Mouse (Mus musculus) MEL (cell line): ENCODE measurements at regions not wholly inside any gene's neighbourhood (a gene's known extent, or its start where the extent isn't known, plus 50 kb on each side); places are given as distances from the start of the nearest gene placed in this dataset.

Experiments
- DNase-seq: peaks from one replicate; pipeline ENCODE4 v3.0.0; 2011; ENCODE audit warnings: low read depth, low spot score
- H3K27ac ChIP-seq: 2 replicates; pipeline ENCODE4 v1.5.1; 2012; ENCODE audit warnings: low read depth, mild to moderate bottlenecking, control low read depth, low read length, moderate library complexity; ENCODE audit not compliant: control insufficient read depth
- H3K27me3 ChIP-seq, 2 experiments: fragments of 150-350 bp in 1 of 2; sonication (generic) in 1 of 2; 2 replicates each; pipeline ENCODE4 v1.6.1; 2012; ENCODE audit warnings: low read length in 2 of 2, mild to moderate bottlenecking in 2 of 2, improper control_type of control experiment in 1 of 2, moderate library complexity in 1 of 2; ENCODE audit not compliant: insufficient read depth in 2 of 2, control insufficient read depth in 1 of 2
- H3K36me3 ChIP-seq, 2 experiments: 2 replicates each; pipeline ENCODE4 v1.6.1; 2012 to 2014; ENCODE audit warnings: low read length in 2 of 2, improper control_type of control experiment in 1 of 2, inconsistent platforms in 1 of 2, mild to moderate bottlenecking in 1 of 2; ENCODE audit not compliant: insufficient read depth in 2 of 2, control insufficient read depth in 1 of 2
- H3K4me1 ChIP-seq, 2 experiments: fragments of 150-350 bp in 1 of 2; sonication (generic) in 1 of 2; 2 replicates each; pipeline ENCODE4 v1.6.1; 2012; ENCODE audit warnings: low read length in 2 of 2, improper control_type of control experiment in 1 of 2, mild to moderate bottlenecking in 1 of 2; ENCODE audit not compliant: insufficient read depth in 2 of 2, control insufficient read depth in 1 of 2
- H3K4me3 ChIP-seq, 2 experiments: fragments of 150-350 bp in 1 of 2; sonication (generic) in 1 of 2; 2 replicates each; pipeline ENCODE4 v1.5.1; 2012; ENCODE audit warnings: low read depth in 2 of 2, low read length in 2 of 2, mild to moderate bottlenecking in 2 of 2, moderate library complexity in 2 of 2, control low read depth in 1 of 2, improper control_type of control experiment in 1 of 2; ENCODE audit not compliant: control insufficient read depth in 1 of 2, insufficient read depth in 1 of 2
- H3K79me2 ChIP-seq: 2 replicates; pipeline ENCODE4 v1.6.1; 2012; ENCODE audit warnings: mild to moderate bottlenecking, low read length, moderate library complexity; ENCODE audit not compliant: control insufficient read depth, poor library complexity, insufficient read depth
- H3K9ac ChIP-seq: 2 replicates; pipeline ENCODE4 v1.6.1; 2012; ENCODE audit warnings: low read depth, mild to moderate bottlenecking, control low read depth, low read length, moderate library complexity; ENCODE audit not compliant: control insufficient read depth, poor library complexity, severe bottlenecking
- H3K9me3 ChIP-seq: fragments of 150-350 bp; sonication (generic); replicated peaks from 2 replicates; pipeline ENCODE4 v1.6.1; 2012; ENCODE audit warnings: mild to moderate bottlenecking, low read length, improper control_type of control experiment, moderate library complexity; ENCODE audit not compliant: insufficient read depth
- BHLHE40 ChIP-seq: IDR thresholded peaks from 2 replicates; pipeline ENCODE4 v1.6.1; 2012; ENCODE audit warnings: low read depth, mild to moderate bottlenecking, inconsistent platforms, low read length, improper control_type of control experiment, borderline replicate concordance
- CHD1 ChIP-seq: IDR thresholded peaks from 2 replicates; pipeline ENCODE4 v1.6.1; 2012; ENCODE audit warnings: low read depth, mild to moderate bottlenecking, inconsistent platforms, low read length, improper control_type of control experiment
- ETS1 ChIP-seq: IDR thresholded peaks from 2 replicates; pipeline ENCODE4 v1.6.1; 2012; ENCODE audit warnings: low read depth, mild to moderate bottlenecking, inconsistent platforms, low read length, improper control_type of control experiment, moderate library complexity
- GABPA ChIP-seq: IDR thresholded peaks from 2 replicates; pipeline ENCODE4 v1.6.1; 2012; ENCODE audit warnings: low read depth, mild to moderate bottlenecking, inconsistent platforms, low read length, improper control_type of control experiment, moderate library complexity
- JUND ChIP-seq: IDR thresholded peaks from 2 replicates; pipeline ENCODE4 v1.6.1; 2011; ENCODE audit warnings: low read depth, mild to moderate bottlenecking, improper control_type of control experiment, low read length
- MAX ChIP-seq: IDR thresholded peaks from 2 replicates; pipeline ENCODE4 v1.6.1; 2011; ENCODE audit warnings: low read length, improper control_type of control experiment
- MXI1 ChIP-seq: IDR thresholded peaks from 2 replicates; pipeline ENCODE4 v1.6.1; 2011; ENCODE audit warnings: mild to moderate bottlenecking, low read depth, low read length, improper control_type of control experiment
- MYB ChIP-seq: IDR thresholded peaks from 2 replicates; pipeline ENCODE4 v1.6.1; 2011; ENCODE audit warnings: mild to moderate bottlenecking, low read depth, low read length, improper control_type of control experiment
- NELFE ChIP-seq: IDR thresholded peaks from 2 replicates; pipeline ENCODE4 v1.6.1; 2011; ENCODE audit warnings: low read depth, low read length, improper control_type of control experiment
- POLR2AphosphoS5 ChIP-seq: IDR thresholded peaks from 2 replicates; pipeline ENCODE4 v1.6.1; 2012; ENCODE audit warnings: low read depth, borderline replicate concordance, mild to moderate bottlenecking, inconsistent platforms, low read length, moderate library complexity, mixed read lengths
- RAD21 ChIP-seq: IDR thresholded peaks from 2 replicates; pipeline ENCODE4 v1.6.1; 2011; ENCODE audit warnings: mild to moderate bottlenecking, low read depth, low read length, improper control_type of control experiment
- SMC3 ChIP-seq: IDR thresholded peaks from 2 replicates; pipeline ENCODE4 v1.6.1; 2011; ENCODE audit warnings: low read depth, low read length, improper control_type of control experiment
- TBP ChIP-seq: IDR thresholded peaks from 2 replicates; pipeline ENCODE4 v1.8.0; 2011; ENCODE audit warnings: low read depth, low read length, improper control_type of control experiment
- TCF12 ChIP-seq: IDR thresholded peaks from 2 replicates; pipeline ENCODE4 v1.6.1; 2014; ENCODE audit warnings: low read depth, mild to moderate bottlenecking, inconsistent platforms, low read length, improper control_type of control experiment, moderate library complexity
- USF1 ChIP-seq: IDR thresholded peaks from 2 replicates; pipeline ENCODE4 v1.6.1; 2014; ENCODE audit warnings: low read depth, mild to moderate bottlenecking, inconsistent platforms, low read length, improper control_type of control experiment, moderate library complexity
- ZMIZ1 ChIP-seq: IDR thresholded peaks from 2 replicates; pipeline ENCODE4 v1.6.1; 2012; ENCODE audit warnings: low read depth, mild to moderate bottlenecking, inconsistent platforms, low read length, improper control_type of control experiment, moderate library complexity
- ZNF384 ChIP-seq: IDR thresholded peaks from 2 replicates; pipeline ENCODE4 v1.6.1; 2012; ENCODE audit warnings: low read depth, mild to moderate bottlenecking, inconsistent platforms, low read length, improper control_type of control experiment

DNA sequence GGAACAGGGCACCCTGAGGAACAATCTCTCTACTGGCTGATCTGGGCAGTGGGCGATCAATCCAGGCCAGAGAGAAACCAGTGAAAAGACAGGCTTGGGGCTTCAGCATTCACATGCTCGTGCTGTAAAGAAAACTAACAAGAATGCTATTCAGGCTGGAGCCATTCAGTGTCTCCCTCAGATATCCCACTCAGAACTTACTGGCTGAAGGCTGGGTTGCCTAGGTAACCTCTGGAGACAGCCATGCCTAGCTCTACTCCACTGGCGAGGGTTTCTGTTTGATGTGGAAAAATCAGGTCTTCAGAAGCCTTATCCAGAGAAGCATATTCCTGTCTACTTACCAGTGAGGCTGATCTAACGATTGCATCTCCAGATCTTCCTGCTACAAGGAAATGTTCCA lies 87.8 kb downstream of the 1700020N01Rik start:
- H3K27me3 ChIP-seq: peaks cover 1 to 6% of the 10 kb centered on the region in 2 experiments; a peak in 3 of 4 replicates
- H3K36me3 ChIP-seq: no peaks in the 10 kb centered on the region
- no peak for DNase-seq
- H3K27ac ChIP-seq: no peak overlapping the region
- H3K4me3 ChIP-seq: no peak overlapping the region
- TF ChIP-seq MAX (no peak), ZMIZ1 (no peak), GABPA (no peak), TCF12 (no peak), CHD1 (no peak), ETS1 (no peak), RAD21 (no peak), MXI1 (no peak), SMC3 (no peak)
- H3K9me3 ChIP-seq: no peaks in the 10 kb centered on the region
- H3K79me2 ChIP-seq: no peaks in the 10 kb centered on the region
- H3K9ac ChIP-seq: no peak overlapping the region
- H3K4me1 ChIP-seq: 0 out of 4 replicates have a peak, but pooled peaks cover 0 to under 1% of the 10 kb centered on the region in 2 experiments

DNA sequence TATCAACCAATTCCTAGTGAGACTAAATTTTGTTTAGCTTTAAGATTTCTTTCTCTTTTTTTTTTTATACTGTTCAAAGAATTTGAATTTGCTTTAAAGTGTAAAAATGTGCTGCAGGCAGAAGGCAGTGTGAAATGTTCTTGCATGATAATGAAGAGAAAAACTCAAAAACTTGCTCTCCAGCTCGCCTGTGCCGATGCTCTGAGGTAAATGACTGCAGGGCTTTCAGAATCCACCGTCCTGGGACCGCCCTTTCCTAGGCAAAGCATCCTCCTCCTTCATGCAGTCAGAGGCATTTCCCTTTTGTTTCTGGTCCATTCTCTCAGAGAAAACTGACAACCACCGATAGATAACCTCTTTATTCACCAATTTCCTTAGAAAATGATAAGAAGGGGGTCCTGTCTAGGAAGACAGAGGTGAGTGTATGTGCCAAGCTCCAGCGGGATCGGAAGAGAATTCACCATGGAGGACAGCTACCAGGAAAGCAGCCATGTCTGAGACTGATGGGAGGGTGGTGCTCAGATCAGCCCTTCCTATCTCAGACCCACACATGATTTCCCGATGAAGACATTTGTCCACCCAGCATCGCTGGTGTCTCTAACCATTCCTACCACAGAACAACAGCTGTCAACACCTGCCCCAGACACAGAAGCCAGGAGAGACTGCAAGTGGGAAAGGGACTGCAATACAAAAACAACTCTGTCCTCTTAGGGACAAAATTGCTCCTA lies 91.5 kb downstream of the 1700020N01Rik start:
- Histone ChIP-seq H3K27ac (no peak overlapping the region), H3K36me3 (peaks cover 0 to 21% of the 10 kb centered on the region in 2 experiments; a peak in 2 of 4 replicates), H3K79me2 (no peaks in the 10 kb centered on the region), H3K9me3 (no peaks in the 10 kb centered on the region), H3K9ac (no peak overlapping the region), H3K4me1 (peaks cover 7 to 24% of the 10 kb centered on the region in 2 experiments), H3K4me3 (no peak overlapping the region), H3K27me3 (peaks cover 0 to 6% of the 10 kb centered on the region in 2 experiments; a peak in 3 of 4 replicates)
- peak; percentile 8 for DNase-seq
- TF ChIP-seq MXI1 (no peak), RAD21 (no peak), MAX (no peak), SMC3 (no peak), MYB (no peak), TBP (no peak), ZNF384 (no peak), BHLHE40 (no peak), GABPA (no peak), ZMIZ1 (no peak), POLR2AphosphoS5 (no peak), TCF12 (no peak), USF1 (no peak), JUND (no peak), NELFE (no peak)
